Mouse (Mus musculus): Measurements from ENCODE around the gene Baz1a.

- TF ChIP-seq PAX5 (IDR thresholded peaks at IDR 0.05; ENCODE audit: low read length) (no peak), TBP (conservative IDR thresholded peaks at IDR 0.05; ENCODE audit: low read depth, low read length) (peak; percentile 16; the same call in 1 of the 2 replicates), POLR2A (IDR thresholded peaks at IDR 0.05; ENCODE audit: low read depth, low read length) (peak; percentile 25; the same call in 1 of the 2 replicates), CTCF (conservative IDR thresholded peaks at IDR 0.05 in 1 of 2, IDR thresholded peaks at IDR 0.05 in 1 of 2; ENCODE audit: low read depth in 2 of 2, low read length in 2 of 2) (no peak)
These were observed 5.3 kb upstream of the Baz1a start for GRCm38 (mm10) chr12:55019421-55019877.
